In the genomic region with DNA sequence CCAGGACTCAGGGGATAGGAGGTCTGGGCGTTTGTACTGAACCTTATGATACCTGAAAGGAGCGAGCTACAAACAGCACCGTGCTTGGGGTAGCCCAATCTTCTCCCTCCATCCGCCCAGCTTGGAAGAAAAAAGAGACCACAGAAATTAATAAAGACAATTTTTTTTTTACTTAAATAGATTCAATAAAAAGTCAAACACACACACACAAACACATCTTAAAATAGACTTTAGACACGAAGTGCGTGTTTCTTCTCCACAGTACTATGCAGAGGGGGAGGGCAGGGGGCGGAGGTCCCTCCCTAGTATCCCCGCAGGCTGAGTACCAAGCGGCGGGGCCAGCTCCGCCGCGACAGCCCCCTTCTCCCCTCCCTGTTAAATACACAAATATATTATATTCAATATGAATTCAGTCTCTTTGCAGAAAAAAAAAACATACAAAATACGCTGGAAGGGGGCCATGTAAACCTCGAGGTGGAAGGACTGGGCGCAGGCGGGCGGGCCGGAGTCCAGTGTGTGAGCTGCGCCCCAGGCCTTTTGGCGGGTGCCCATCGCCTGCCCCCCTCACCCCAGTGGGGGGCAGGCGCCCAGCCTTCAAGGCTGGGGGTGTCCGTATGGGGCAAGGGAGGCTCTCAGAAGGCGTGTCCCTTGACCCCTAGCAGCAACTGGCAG, we compare ENCODE assay signal across 8 mouse cellular contexts. TPM values are rescaled to one million over a fixed set of nuclear protein-coding genes. Genes with fewer than 3 reads are reported as not detected.
DNase-seq lines count a peak whose midpoint lies in the region; ATAC-seq and TF ChIP-seq lines count a peak whose summit lies in the region.

No protein-coding gene starts in this region.

- no peak for ATAC-seq in stomach, embryonic 14.5 days (ENCODE audit: insufficient number of reproducible peaks, insufficient read depth, low FRiP score, low read depth)

- H3K9ac ChIP-seq in stomach, embryonic 14.5 days (replicated peaks; ENCODE audit: low read depth, low read length) = peak overlapping the region; percentile 63; the same call in 1 of the 2 replicates

- no peak for TF ChIP-seq POLR2A in thymus, adult 2 months (IDR thresholded peaks at IDR 0.05; ENCODE audit: control insufficient read depth, extremely low read depth, insufficient read depth, low read length, poor library complexity)

- 0 out of 2 replicates have a peak, but pooled peaks have one; percentile 14 for TF ChIP-seq CTCF in thymus, adult 2 months (IDR thresholded peaks at IDR 0.05; ENCODE audit: borderline replicate concordance, control insufficient read depth, extremely low read depth, insufficient read depth, low read length, poor library complexity)

- peak overlapping the region; percentile 79 for H3K27ac ChIP-seq in thymus, adult 2 months (ENCODE audit: control insufficient read depth, insufficient read depth, low read length)
- H3K27ac ChIP-seq in limb, embryonic 10.5 days = peak overlapping the region; percentile 85
- peak overlapping the region; percentile 83; the same call in 1 of the 2 replicates for H3K27ac ChIP-seq in stomach, embryonic 14.5 days (ENCODE audit: low read length)

- H3K36me3 ChIP-seq in thymus, adult 2 months (ENCODE audit: control insufficient read depth, insufficient read depth, low read length) = no peaks in the 10 kb centered on the region
- H3K36me3 ChIP-seq in limb, embryonic 10.5 days = peaks cover 33% of the 10 kb centered on the region
- peaks cover 19% of the 10 kb centered on the region for H3K36me3 ChIP-seq in stomach, embryonic 14.5 days (ENCODE audit: control insufficient read depth, insufficient read depth, low read length)

- H3K9me3 ChIP-seq in limb, embryonic 10.5 days (replicated peaks) = no peaks in the 10 kb centered on the region
- no peaks in the 10 kb centered on the region for H3K9me3 ChIP-seq in stomach, embryonic 14.5 days (ENCODE audit: control insufficient read depth, low read depth, low read length)

- peak overlapping the region; percentile 79 for H3K4me3 ChIP-seq in thymus, adult 2 months (ENCODE audit: control insufficient read depth, insufficient read depth, low read length)
- peak overlapping the region; percentile 63 for H3K4me3 ChIP-seq in limb, embryonic 10.5 days
- H3K4me3 ChIP-seq in stomach, embryonic 14.5 days (ENCODE audit: low read depth, low read length) = peak overlapping the region; percentile 56

- peak overlapping the region; percentile 99 for H3K4me2 ChIP-seq in stomach, embryonic 14.5 days (replicated peaks; ENCODE audit: low read depth, low read length)

- 1% methylated on average over 25 of the region's 25 CpGs for WGBS in thymus, adult 2 months
- 3% methylated on average over 25 of the region's 25 CpGs for WGBS in limb, embryonic 10.5 days
- 2% methylated on average over 25 of the region's 25 CpGs for WGBS in stomach, embryonic 14.5 days

- no peaks in the 10 kb centered on the region for H3K27me3 ChIP-seq in thymus, adult 2 months (ENCODE audit: control insufficient read depth, insufficient read depth, low read length)
- peaks cover 33% of the 10 kb centered on the region for H3K27me3 ChIP-seq in limb, embryonic 10.5 days (ENCODE audit: low read depth, poor library complexity, severe bottlenecking)
- no peaks in the 10 kb centered on the region for H3K27me3 ChIP-seq in stomach, embryonic 14.5 days (ENCODE audit: control insufficient read depth, insufficient read depth, low read length)

- peak; percentile 45 to 55 for DNase-seq in cerebellum, postnatal 10 days
- no peak for DNase-seq in cerebellum, adult 18-20 months
- no peak for DNase-seq in thymus, adult 2 months
- no peak for DNase-seq in thymus, adult 18-20 months
- DNase-seq in limb, embryonic 10.5 days (ENCODE audit: low spot score) = no peak
- DNase-seq in frontal cortex, adult 2 months (ENCODE audit: extremely low spot score in 1 of 2, low spot score in 1 of 2) = no peak
- no peak for DNase-seq in thymus, postnatal 25 days

- peaks cover 27% of the 10 kb centered on the region for H3K4me1 ChIP-seq in thymus, adult 2 months (replicated peaks; ENCODE audit: control insufficient read depth, insufficient read depth, low read length)
- H3K4me1 ChIP-seq in limb, embryonic 10.5 days = peaks cover 71% of the 10 kb centered on the region
- H3K4me1 ChIP-seq in stomach, embryonic 14.5 days (ENCODE audit: control insufficient read depth, insufficient read depth, low read length) = peaks cover 50% of the 10 kb centered on the region

RNA-seq across cellular contexts. Expression of gene Junb, which starts 1.6 kb away (rescaled TPM):
- 125 and 128 TPM in 2 replicates for polyA plus RNA-seq in thymus, adult 2 months (2012; rRNA removed)
- 9.9 and 14.4 TPM in 2 replicates for polyA plus RNA-seq in limb, embryonic 10.5 days (2016; fragmentation: Nextera tagmentation; extraction: Ambion mirVana)
- 16.9 and 23.4 TPM in 2 replicates for polyA plus RNA-seq in stomach, embryonic 14.5 days (2014; fragmentation: Nextera tagmentation; extraction: Ambion mirVana)
- 52.0 and 106 TPM in 2 replicates for polyA plus RNA-seq in frontal cortex, adult 2 months (2012; rRNA removed)

RNA-seq across cellular contexts. Expression of gene Rnaseh2a, which starts 7.3 kb away (rescaled TPM):
- polyA plus RNA-seq in thymus, adult 2 months (2012; rRNA removed) = 69.4 and 76.1 TPM in 2 replicates
- polyA plus RNA-seq in limb, embryonic 10.5 days (2016; fragmentation: Nextera tagmentation; extraction: Ambion mirVana) = 156 and 168 TPM in 2 replicates
- polyA plus RNA-seq in stomach, embryonic 14.5 days (2014; fragmentation: Nextera tagmentation; extraction: Ambion mirVana) = 114 and 125 TPM in 2 replicates
- polyA plus RNA-seq in frontal cortex, adult 2 months (2012; rRNA removed) = 37.5 and 39.7 TPM in 2 replicates

RNA-seq across cellular contexts. Expression of gene Prdx2, which starts 7.5 kb away (rescaled TPM):
- 162 and 183 TPM in 2 replicates for polyA plus RNA-seq in thymus, adult 2 months (2012; rRNA removed)
- 1,175 and 1,260 TPM in 2 replicates for polyA plus RNA-seq in limb, embryonic 10.5 days (2016; fragmentation: Nextera tagmentation; extraction: Ambion mirVana)
- 799 and 888 TPM in 2 replicates for polyA plus RNA-seq in stomach, embryonic 14.5 days (2014; fragmentation: Nextera tagmentation; extraction: Ambion mirVana)
- 318 and 332 TPM in 2 replicates for polyA plus RNA-seq in frontal cortex, adult 2 months (2012; rRNA removed)

RNA-seq across cellular contexts. Expression of gene Gm49661, which starts 7.7 kb away (rescaled TPM):
- 4.3 TPM in 1 of 2 replicates, not detected in the other for polyA plus RNA-seq in thymus, adult 2 months (2012; rRNA removed)
- polyA plus RNA-seq in limb, embryonic 10.5 days (2016; fragmentation: Nextera tagmentation; extraction: Ambion mirVana) = not detected in 2 replicates
- not detected in 2 replicates for polyA plus RNA-seq in stomach, embryonic 14.5 days (2014; fragmentation: Nextera tagmentation; extraction: Ambion mirVana)
- polyA plus RNA-seq in frontal cortex, adult 2 months (2012; rRNA removed) = not detected in 2 replicates

RNA-seq across cellular contexts. Expression of gene Hook2, which starts 13.5 kb away (rescaled TPM):
- polyA plus RNA-seq in thymus, adult 2 months (2012; rRNA removed) = 7.2 and 7.4 TPM in 2 replicates
- 16.0 and 19.1 TPM in 2 replicates for polyA plus RNA-seq in limb, embryonic 10.5 days (2016; fragmentation: Nextera tagmentation; extraction: Ambion mirVana)
- 34.5 and 34.6 TPM in 2 replicates for polyA plus RNA-seq in stomach, embryonic 14.5 days (2014; fragmentation: Nextera tagmentation; extraction: Ambion mirVana)
- polyA plus RNA-seq in frontal cortex, adult 2 months (2012; rRNA removed) = 20.7 and 26.0 TPM in 2 replicates

Comparison
In these comparisons a context has a peak if more than half of its experiments do, and no peak if none do; other contexts are left out.
1. DNase-seq: peak in cerebellum, postnatal 10 days (2 of 2); none in cerebellum, adult 18-20 months (0 of 2), thymus, adult 2 months (single experiment), thymus, adult 18-20 months (0 of 2), limb, embryonic 10.5 days (single experiment), frontal cortex, adult 2 months (0 of 2) and thymus, postnatal 25 days (single experiment).
2. Peak in every context shown above with its lines, with median percentiles within 50 percentile points of each other: H3K27ac ChIP-seq and H3K4me3 ChIP-seq.